Mouse (Mus musculus) neural tube, embryonic 13.5 days (tissue): Measurements from ENCODE around the gene Zup1. TPM values are rescaled to one million over a fixed set of nuclear protein-coding genes. Genes with fewer than 3 reads are reported as not detected.
"Not testable (repeated sequence)": the region's sequence is repeated elsewhere in the genome, so short reads cannot be mapped to it uniquely, and the experiment has no call there.

Source experiments
- ATAC-seq: fragments of 200-750 bp; cut with Nextera tagmentation; 2 replicates; pipeline ENCODE4 v1.8.0; 2017; ENCODE audit warnings: low read depth, mild to moderate bottlenecking, moderate TSS enrichment, moderate library complexity
- H3K27ac ChIP-seq: fragments of 300-500 bp; sonication (generic); replicated peaks from 2 replicates; pipeline ENCODE4 v1.5.1; 2015; ENCODE audit warnings: moderate library complexity, mild to moderate bottlenecking, inconsistent platforms
- H3K27me3 ChIP-seq: fragments of 300-500 bp; sonication (generic); 2 replicates; pipeline ENCODE4 v1.6.1; 2015; ENCODE audit warnings: mild to moderate bottlenecking, inconsistent platforms
- H3K36me3 ChIP-seq: fragments of 300-500 bp; sonication (generic); 2 replicates; pipeline ENCODE4 v1.6.1; 2015; ENCODE audit warnings: mild to moderate bottlenecking, inconsistent platforms
- H3K4me1 ChIP-seq: fragments of 300-500 bp; sonication (generic); replicated peaks from 2 replicates; pipeline ENCODE4 v1.6.1; 2015; ENCODE audit warnings: inconsistent platforms
- H3K4me2 ChIP-seq: fragments of 300-500 bp; sonication (generic); 2 replicates; pipeline ENCODE4 v1.6.1; 2015; ENCODE audit warnings: inconsistent platforms, mild to moderate bottlenecking, moderate library complexity
- H3K4me3 ChIP-seq: fragments of 300-500 bp; sonication (generic); 2 replicates; pipeline ENCODE4 v1.5.1; 2015; ENCODE audit warnings: mild to moderate bottlenecking, inconsistent platforms
- H3K9ac ChIP-seq: fragments of 300-500 bp; sonication (generic); 2 replicates; pipeline ENCODE4 v1.6.1; 2015; ENCODE audit warnings: moderate library complexity, mild to moderate bottlenecking, inconsistent platforms
- H3K9me3 ChIP-seq: fragments of 300-500 bp; sonication (generic); 2 replicates; pipeline ENCODE4 v1.6.1; 2016; ENCODE audit warnings: inconsistent platforms
- WGBS: fragments of 180-500 bp; shearing (Covaris S2); methylation state at CpG from one replicate; pipeline ENCODE4 v1.1.7; 2015; 5-methylcytosine and 5-hydroxymethylcytosine counted together
- polyA plus RNA-seq: library from polyadenylated mRNA; unstranded; fragments of >200 nt; fragmentation: Nextera tagmentation; extraction: Ambion mirVana; gene quantifications from 2 replicates; pipeline ENCODE4 v1.2.1, GENCODE M21; 2015

Zup1 gene
- polyA plus RNA-seq, 1 experiment from 2014 or later, result 24.5 TPM

GRCm38 (mm10) chr10:33882411-33882810 is 68.7 kb downstream of the Zup1 start:
- H3K27me3 ChIP-seq, H3K9ac ChIP-seq, ATAC-seq, H3K4me3 ChIP-seq, H3K4me2 ChIP-seq, H3K9me3 ChIP-seq, H3K4me1 ChIP-seq, H3K36me3 ChIP-seq, H3K27ac ChIP-seq: not testable (repeated sequence)
- 78% methylated on average over 2 of the region's 2 CpGs for WGBS

DNA sequence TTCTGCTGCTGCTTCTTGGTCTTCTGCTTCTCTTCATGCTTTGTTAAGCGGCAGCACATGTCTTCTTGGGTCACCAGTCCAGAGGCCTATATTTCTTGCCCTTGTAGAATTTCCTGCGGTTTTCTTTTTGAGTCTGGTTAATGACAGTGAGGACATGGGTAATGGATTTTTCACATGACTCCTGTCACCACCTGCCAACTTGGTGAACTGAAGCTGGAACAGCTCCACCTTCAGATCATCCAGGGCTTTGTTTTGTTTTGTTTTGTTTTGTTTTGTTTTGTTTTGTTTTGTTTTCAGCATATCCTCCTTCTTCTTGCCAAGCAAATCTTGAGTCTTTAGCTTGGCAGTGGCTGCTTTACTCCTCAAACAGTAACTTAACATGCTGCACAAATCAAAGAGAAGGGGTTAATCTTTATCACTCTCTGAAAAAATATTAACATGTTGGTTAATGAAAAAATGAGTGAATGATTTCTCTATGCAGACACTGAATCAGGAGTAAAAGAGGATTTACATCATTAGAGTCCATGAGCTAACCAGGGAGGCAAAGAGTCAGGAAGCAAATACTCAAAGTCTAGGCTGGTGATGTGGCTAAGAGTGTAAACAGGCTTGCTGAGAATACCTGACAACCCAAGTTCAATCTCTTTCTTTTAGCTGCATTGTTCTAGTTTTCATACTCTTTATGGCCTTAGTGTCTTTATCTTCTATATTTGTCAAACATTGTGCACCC is 78.2 kb downstream of the Zup1 start:
- Histone ChIP-seq H3K4me1 (no peaks in the 10 kb centered on the region), H3K4me2 (no peak overlapping the region), H3K9me3 (no peaks in the 10 kb centered on the region), H3K27ac (no peak overlapping the region), H3K9ac (no peak overlapping the region), H3K4me3 (no peak overlapping the region), H3K36me3 (no peaks in the 10 kb centered on the region), H3K27me3 (no peaks in the 10 kb centered on the region)
- ATAC-seq, result no peak
- WGBS, result 79% methylated on average over 2 of the region's 2 CpGs

- no peak for ATAC-seq
- no peaks in the 10 kb centered on the region for H3K36me3 ChIP-seq
- H3K4me2 ChIP-seq, result no peak overlapping the region
- 20% methylated on average over 1 of the region's 1 CpGs for WGBS
- H3K9me3 ChIP-seq, result no peaks in the 10 kb centered on the region
- no peaks in the 10 kb centered on the region for H3K4me1 ChIP-seq
- no peak overlapping the region for H3K9ac ChIP-seq
- H3K4me3 ChIP-seq, result no peak overlapping the region
- H3K27me3 ChIP-seq, result no peaks in the 10 kb centered on the region
- no peak overlapping the region for H3K27ac ChIP-seq
These were observed 80.6 kb downstream of the Zup1 start for GRCm38 (mm10) chr10:33870441-33870840.

Other genes with a start within 250 kb of the Zup1 start
- gene Sult3a2, start 164.6 kb downstream of the Zup1 start, polyA plus RNA-seq, result not detected in 2 replicates
- not detected in 2 replicates for gene Sult3a1, start 93.5 kb downstream of the Zup1 start, polyA plus RNA-seq
- 0.21 and 0.25 TPM in 2 replicates for gene Rsph4a, start 46.2 kb downstream of the Zup1 start, polyA plus RNA-seq
- gene Rwdd1, start 68.4 kb upstream of the Zup1 start, polyA plus RNA-seq, result 128 and 141 TPM in 2 replicates
- gene Trappc3l, start 86.3 kb upstream of the Zup1 start, polyA plus RNA-seq, result not detected in 2 replicates
- gene Calhm4, start 93.0 kb upstream of the Zup1 start, polyA plus RNA-seq, result not detected in 2 replicates
- gene Calhm5, start 145.2 kb upstream of the Zup1 start, polyA plus RNA-seq, result 0.79 and 0.81 TPM in 2 replicates
- 0.24 and 0.92 TPM in 2 replicates for gene Calhm6, start 176.7 kb upstream of the Zup1 start, polyA plus RNA-seq